Mouse (Mus musculus) embryo, embryonic 9.5 days (tissue): Measurements from ENCODE around the gene Hrk.

Source experiments
- DNase-seq: peaks from one replicate; pipeline ENCODE4 v3.0.0-alpha.2; 2017; ENCODE audit errors: extremely low spot score

Gene Hrk

DNA sequence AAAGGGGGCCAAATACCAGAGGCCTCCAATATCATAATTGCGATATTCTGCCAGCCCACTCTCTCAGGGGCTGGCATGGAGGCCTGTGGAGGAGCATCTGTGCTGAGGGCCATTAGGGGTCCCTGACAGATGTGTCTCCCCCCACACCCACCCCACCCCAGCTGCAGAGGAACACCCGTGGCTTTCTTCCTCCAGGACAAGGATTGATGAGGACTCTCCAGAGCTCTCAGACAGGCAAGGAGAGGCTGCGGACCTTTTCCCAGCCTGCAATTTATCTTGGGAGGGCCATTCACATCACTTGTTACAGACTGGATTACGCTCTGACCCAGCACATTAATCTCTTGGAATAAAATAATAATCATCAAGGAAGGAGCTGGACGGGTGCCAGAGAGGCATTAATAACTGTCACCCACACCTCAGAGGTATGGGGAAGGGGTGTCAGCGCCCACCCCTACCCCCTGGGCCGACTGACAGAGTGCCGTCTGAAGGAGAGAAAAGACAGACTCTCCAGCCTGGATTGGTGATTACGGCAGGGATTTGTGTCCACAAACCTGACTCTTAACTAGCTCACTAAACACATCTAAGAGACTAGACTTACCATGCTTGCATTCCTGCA, 58.8 kb downstream of the Hrk start:
- DNase-seq, result no peak

- DNase-seq, result no peak
These were observed 65.7 kb downstream of the Hrk start for GRCm38 (mm10) chr5:118230071-118230611.

GRCm38 (mm10) chr5:118236891-118237290, 72.4 kb downstream of the Hrk start:
- no peak for DNase-seq
